Mouse (Mus musculus): Measurements from ENCODE around the gene Megf11. TPM values are rescaled to one million over a fixed set of nuclear protein-coding genes. Genes with fewer than 3 reads are reported as not detected.

Megf11 gene
- polyA plus RNA-seq, 1 experiment from 2014 or later, result 4.0 TPM

GRCm38 (mm10) chr9:64553441-64553840 lies 168.0 kb downstream of the Megf11 start:
- Histone ChIP-seq H3K4me2 (no peak overlapping the region), H3K9me3 (replicated peaks) (no peaks in the 10 kb centered on the region), H3K27ac (no peak overlapping the region), H3K4me3 (replicated peaks) (no peak overlapping the region), H3K9ac (no peak overlapping the region), H3K27me3 (peaks cover 7% of the 10 kb centered on the region), H3K36me3 (no peaks in the 10 kb centered on the region), H3K4me1 (peaks cover 23% of the 10 kb centered on the region; the same call in 1 of the 2 replicates)
- 66% methylated on average over 4 of the region's 4 CpGs for WGBS
- no peak for ATAC-seq (replicated peaks; ENCODE audit: low FRiP score)

- H3K27ac ChIP-seq, result no peak overlapping the region
- H3K36me3 ChIP-seq, result no peaks in the 10 kb centered on the region
- no peak for ATAC-seq (replicated peaks; ENCODE audit: low FRiP score)
- peaks cover 7% of the 10 kb centered on the region for H3K27me3 ChIP-seq
- WGBS, result 74% methylated on average over 7 of the region's 7 CpGs
- H3K9ac ChIP-seq, result no peak overlapping the region
- H3K4me2 ChIP-seq, result no peak overlapping the region
- H3K4me1 ChIP-seq, result peaks cover 19% of the 10 kb centered on the region; the same call in 1 of the 2 replicates
- no peaks in the 10 kb centered on the region for H3K9me3 ChIP-seq (replicated peaks)
- no peak overlapping the region for H3K4me3 ChIP-seq (replicated peaks)
Observed at GRCm38 (mm10) chr9:64555620-64556019, 170.2 kb downstream of the Megf11 start.

- Histone ChIP-seq H3K4me3 (replicated peaks) (no peak overlapping the region), H3K27me3 (peaks cover 7% of the 10 kb centered on the region), H3K4me1 (peaks cover 15% of the 10 kb centered on the region; the same call in 1 of the 2 replicates), H3K9ac (no peak overlapping the region), H3K4me2 (no peak overlapping the region), H3K36me3 (no peaks in the 10 kb centered on the region), H3K9me3 (replicated peaks) (no peaks in the 10 kb centered on the region), H3K27ac (no peak overlapping the region)
- no peak for ATAC-seq (replicated peaks; ENCODE audit: low FRiP score)
- WGBS, result 78% methylated on average over 11 of the region's 11 CpGs
Observed at GRCm38 (mm10) chr9:64557110-64557745, 171.8 kb downstream of the Megf11 start.

GRCm38 (mm10) chr9:64557846-64558530 lies 172.6 kb downstream of the Megf11 start:
- WGBS, result 93% methylated on average over 7 of the region's 7 CpGs
- peaks cover 15% of the 10 kb centered on the region; the same call in 1 of the 2 replicates for H3K4me1 ChIP-seq
- H3K9me3 ChIP-seq (replicated peaks), result no peaks in the 10 kb centered on the region
- H3K27me3 ChIP-seq, result peaks cover 7% of the 10 kb centered on the region
- no peak overlapping the region for H3K4me3 ChIP-seq (replicated peaks)
- H3K4me2 ChIP-seq, result no peak overlapping the region
- no peaks in the 10 kb centered on the region for H3K36me3 ChIP-seq
- no peak overlapping the region for H3K27ac ChIP-seq
- H3K9ac ChIP-seq, result no peak overlapping the region
- ATAC-seq (replicated peaks; ENCODE audit: low FRiP score), result no peak

- Histone ChIP-seq H3K27me3 (0 out of 2 replicates have a peak, but pooled peaks cover 12% of the 10 kb centered on the region), H3K36me3 (no peaks in the 10 kb centered on the region), H3K4me2 (no peak overlapping the region), H3K4me1 (peaks cover 9% of the 10 kb centered on the region; the same call in 1 of the 2 replicates), H3K27ac (no peak overlapping the region), H3K9me3 (replicated peaks) (no peaks in the 10 kb centered on the region), H3K4me3 (replicated peaks) (no peak overlapping the region), H3K9ac (no peak overlapping the region)
- no peak for ATAC-seq (replicated peaks; ENCODE audit: low FRiP score)
- WGBS, result 79% methylated on average over 5 of the region's 5 CpGs
Observed at GRCm38 (mm10) chr9:64564315-64564767, 178.9 kb downstream of the Megf11 start.

- Histone ChIP-seq H3K9me3 (replicated peaks) (no peaks in the 10 kb centered on the region), H3K9ac (no peak overlapping the region), H3K36me3 (no peaks in the 10 kb centered on the region), H3K27ac (no peak overlapping the region), H3K27me3 (0 out of 2 replicates have a peak, but pooled peaks cover 12% of the 10 kb centered on the region), H3K4me1 (peaks cover 9% of the 10 kb centered on the region; the same call in 1 of the 2 replicates), H3K4me3 (replicated peaks) (no peak overlapping the region), H3K4me2 (no peak overlapping the region)
- no peak for ATAC-seq (replicated peaks; ENCODE audit: low FRiP score)
Observed at GRCm38 (mm10) chr9:64565915-64566314, 180.5 kb downstream of the Megf11 start.

GRCm38 (mm10) chr9:64566376-64566775 lies 180.9 kb downstream of the Megf11 start:
- H3K27me3 ChIP-seq, result 0 out of 2 replicates have a peak, but pooled peaks cover 12% of the 10 kb centered on the region
- H3K9me3 ChIP-seq (replicated peaks), result no peaks in the 10 kb centered on the region
- peaks cover 9% of the 10 kb centered on the region; the same call in 1 of the 2 replicates for H3K4me1 ChIP-seq
- no peak overlapping the region for H3K9ac ChIP-seq
- no peak overlapping the region for H3K4me3 ChIP-seq (replicated peaks)
- WGBS, result 62% methylated on average over 2 of the region's 2 CpGs
- H3K4me2 ChIP-seq, result no peak overlapping the region
- no peaks in the 10 kb centered on the region for H3K36me3 ChIP-seq
- no peak for ATAC-seq (replicated peaks; ENCODE audit: low FRiP score)
- no peak overlapping the region for H3K27ac ChIP-seq

GRCm38 (mm10) chr9:64567482-64567881 lies 182.1 kb downstream of the Megf11 start:
- Histone ChIP-seq H3K4me2 (no peak overlapping the region), H3K9ac (no peak overlapping the region)
- no peak for ATAC-seq (replicated peaks; ENCODE audit: low FRiP score)

GRCm38 (mm10) chr9:64568467-64569260 lies 183.2 kb downstream of the Megf11 start:
- Histone ChIP-seq H3K27ac (no peak overlapping the region), H3K4me1 (no peaks in the 10 kb centered on the region), H3K4me2 (no peak overlapping the region), H3K36me3 (no peaks in the 10 kb centered on the region), H3K9me3 (replicated peaks) (no peaks in the 10 kb centered on the region), H3K27me3 (0 out of 2 replicates have a peak, but pooled peaks cover 12% of the 10 kb centered on the region), H3K4me3 (replicated peaks) (no peak overlapping the region), H3K9ac (no peak overlapping the region)
- no peak for ATAC-seq (replicated peaks; ENCODE audit: low FRiP score)
- 29% methylated on average over 8 of the region's 8 CpGs for WGBS

More at GRCm38 (mm10) chr9:64567482-64567881, 182.1 kb downstream of the Megf11 start:
- H3K27me3 ChIP-seq, result 0 out of 2 replicates have a peak, but pooled peaks cover 12% of the 10 kb centered on the region
- no peaks in the 10 kb centered on the region for H3K9me3 ChIP-seq (replicated peaks)
- H3K4me1 ChIP-seq, result peaks cover under 1% of the 10 kb centered on the region; the same call in 1 of the 2 replicates
- no peak overlapping the region for H3K27ac ChIP-seq
- 44% methylated on average over 5 of the region's 5 CpGs for WGBS
- no peak overlapping the region for H3K4me3 ChIP-seq (replicated peaks)
- no peaks in the 10 kb centered on the region for H3K36me3 ChIP-seq

- H3K27me3 ChIP-seq, result 0 out of 2 replicates have a peak, but pooled peaks cover 4% of the 10 kb centered on the region
- H3K4me1 ChIP-seq, result peaks cover 3% of the 10 kb centered on the region; the same call in 1 of the 2 replicates
- WGBS, result 49% methylated on average over 4 of the region's 4 CpGs
- no peaks in the 10 kb centered on the region for H3K36me3 ChIP-seq
- no peak overlapping the region for H3K9ac ChIP-seq
- H3K27ac ChIP-seq, result no peak overlapping the region
- no peak for ATAC-seq (replicated peaks; ENCODE audit: low FRiP score)
- H3K4me2 ChIP-seq, result no peak overlapping the region
- H3K9me3 ChIP-seq (replicated peaks), result no peaks in the 10 kb centered on the region
- no peak overlapping the region for H3K4me3 ChIP-seq (replicated peaks)
Observed at GRCm38 (mm10) chr9:64570448-64570847, 185.0 kb downstream of the Megf11 start.

GRCm38 (mm10) chr9:64571091-64571490 lies 185.7 kb downstream of the Megf11 start:
- no peak overlapping the region for H3K4me3 ChIP-seq (replicated peaks)
- 88% methylated on average over 8 of the region's 8 CpGs for WGBS
- H3K9ac ChIP-seq, result no peak overlapping the region
- H3K4me2 ChIP-seq, result no peak overlapping the region
- peaks cover 10% of the 10 kb centered on the region for H3K4me1 ChIP-seq
- no peak for ATAC-seq (replicated peaks; ENCODE audit: low FRiP score)
- no peak overlapping the region for H3K27ac ChIP-seq
- no peaks in the 10 kb centered on the region for H3K36me3 ChIP-seq
- 0 out of 2 replicates have a peak, but pooled peaks cover 4% of the 10 kb centered on the region for H3K27me3 ChIP-seq
- no peaks in the 10 kb centered on the region for H3K9me3 ChIP-seq (replicated peaks)
